Mouse (Mus musculus) stomach, postnatal 0 days (tissue): Measurements from ENCODE around the gene Baz1b.
A peak's percentile ranks its signal among the peaks of the same experiment; 100 is the strongest.

ENCODE experiments used
- CTCF ChIP-seq: IDR thresholded peaks from 2 replicates; pipeline ENCODE4 v1.5.1; 2016; ENCODE audit warnings: antibody characterized with exemption, low read depth, mild to moderate bottlenecking, moderate library complexity
- EP300 ChIP-seq: optimal IDR thresholded peaks from 2 replicates; pipeline ENCODE3; 2016; ENCODE audit warnings: antibody characterized with exemption

- peak; percentile 57 for TF ChIP-seq CTCF
- no peak for TF ChIP-seq EP300
Measured at GRCm38 (mm10) chr5:135238832-135239231, 51.8 kb downstream of the Baz1b start.
